In the genomic region with DNA sequence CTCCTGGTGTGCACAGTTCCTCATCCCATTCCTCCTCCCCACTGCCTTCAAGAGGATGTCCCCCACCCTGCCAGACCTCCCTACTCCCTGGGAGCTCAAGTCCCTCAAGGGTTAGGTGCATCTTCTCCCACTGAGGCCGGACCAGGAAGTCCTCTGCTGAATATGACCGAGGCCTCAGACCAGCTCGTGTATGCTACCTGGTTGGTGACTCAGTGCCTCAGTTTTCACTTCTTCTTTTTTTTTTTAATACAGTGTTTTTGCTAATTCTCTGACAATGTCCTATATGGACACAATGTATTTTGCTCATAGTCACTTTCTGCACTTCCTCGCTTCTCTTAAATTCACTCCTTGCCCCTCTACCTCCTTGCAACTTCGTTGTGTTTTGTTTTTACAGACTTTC, we compare ENCODE assay signal across 32 mouse cellular contexts.
"Had no signal": no experiment of that assay in that cellular context is flagged by ENCODE, and none has a peak within 500 bp of the region (broad histone marks: within the 10 kb centered on the region; RNA-seq: fewer than 3 reads in every experiment).

No protein-coding gene starts in this region.

- H3K27me3 ChIP-seq: limb, embryonic 12.5 days; limb, embryonic 13.5 days; limb, embryonic 15.5 days; liver, embryonic 12.5 days; liver, embryonic 13.5 days; liver, embryonic 15.5 days; lung, embryonic 15.5 days had no signal

- ATAC-seq: liver, embryonic 12.5 days; liver, postnatal 0 days; lung, postnatal 0 days; midbrain, embryonic 13.5 days; midbrain, embryonic 15.5 days; midbrain, embryonic 16.5 days had no signal

- H3K4me3 ChIP-seq: left cerebral cortex, adult 2 months; limb, embryonic 10.5 days; limb, embryonic 12.5 days; limb, embryonic 13.5 days; limb, embryonic 15.5 days; liver, embryonic 12.5 days; liver, embryonic 13.5 days; liver, embryonic 15.5 days; lung, embryonic 15.5 days; megakaryocyte, embryonic 14.5 days; midbrain, embryonic 10.5 days; midbrain, embryonic 12.5 days; midbrain, embryonic 13.5 days; midbrain, embryonic 15.5 days; myocyte had no signal

- H3K4me1 ChIP-seq: limb, embryonic 10.5 days; limb, embryonic 12.5 days; limb, embryonic 13.5 days; limb, embryonic 15.5 days; liver, embryonic 12.5 days; liver, embryonic 13.5 days; liver, embryonic 15.5 days; lung, embryonic 15.5 days; megakaryocyte, embryonic 14.5 days; midbrain, embryonic 10.5 days; midbrain, embryonic 12.5 days; midbrain, embryonic 13.5 days; midbrain, embryonic 15.5 days had no signal

- H3K4me2 ChIP-seq: limb, embryonic 12.5 days; limb, embryonic 13.5 days; limb, embryonic 15.5 days; liver, embryonic 11.5 days; liver, embryonic 12.5 days; liver, embryonic 13.5 days; liver, embryonic 15.5 days; lung, embryonic 14.5 days; lung, embryonic 15.5 days; midbrain, embryonic 11.5 days; midbrain, embryonic 12.5 days; midbrain, embryonic 13.5 days; midbrain, embryonic 15.5 days had no signal

- DNase-seq: left cerebral cortex, postnatal 4 days; liver; liver, embryonic 13.5 days; liver, postnatal 0 days; lung, adult 18-20 months; lung, adult 2 months; lung, embryonic 14.5 days; lung, postnatal 10 days; lung, postnatal 14 days; lung, postnatal 36 days; lung, postnatal 4 days; midbrain, embryonic 14.5 days had no signal

- H3K27ac ChIP-seq: left cerebral cortex, adult 2 months; limb, embryonic 10.5 days; limb, embryonic 12.5 days; limb, embryonic 13.5 days; limb, embryonic 15.5 days; liver, embryonic 12.5 days; liver, embryonic 13.5 days; liver, embryonic 14.5 days; liver, embryonic 15.5 days; lung, embryonic 15.5 days; macrophage; midbrain, embryonic 10.5 days; midbrain, embryonic 12.5 days; midbrain, embryonic 13.5 days; midbrain, embryonic 15.5 days had no signal

- H3K9me3 ChIP-seq: limb, embryonic 10.5 days; limb, embryonic 12.5 days; limb, embryonic 13.5 days; limb, embryonic 15.5 days; liver, embryonic 12.5 days; liver, embryonic 13.5 days; liver, embryonic 15.5 days; lung, embryonic 15.5 days; megakaryocyte, embryonic 14.5 days; midbrain, embryonic 10.5 days; midbrain, embryonic 12.5 days; midbrain, embryonic 13.5 days; midbrain, embryonic 15.5 days had no signal

- H3K36me3 ChIP-seq: limb, embryonic 10.5 days; limb, embryonic 12.5 days; limb, embryonic 13.5 days; limb, embryonic 15.5 days; liver, embryonic 12.5 days; liver, embryonic 13.5 days; liver, embryonic 15.5 days; lung, embryonic 15.5 days; midbrain, embryonic 10.5 days; midbrain, embryonic 12.5 days; midbrain, embryonic 13.5 days; midbrain, embryonic 15.5 days had no signal

- H3K9ac ChIP-seq: limb, embryonic 12.5 days; limb, embryonic 13.5 days; limb, embryonic 15.5 days; liver, embryonic 12.5 days; liver, embryonic 13.5 days; liver, embryonic 14.5 days; liver, embryonic 15.5 days; liver, postnatal 0 days; lung, embryonic 14.5 days; lung, embryonic 15.5 days; midbrain, embryonic 12.5 days; midbrain, embryonic 13.5 days; midbrain, embryonic 15.5 days had no signal
